Mouse (Mus musculus): ENCODE results near the gene Dcst1. TPM values are rescaled to one million over a fixed set of nuclear protein-coding genes. Genes with fewer than 3 reads are reported as not detected.
A peak's percentile ranks its signal among the peaks of the same experiment; 100 is the strongest.

The Dcst1 gene
- total RNA-seq, 1 experiment, result 0.09 TPM

DNA sequence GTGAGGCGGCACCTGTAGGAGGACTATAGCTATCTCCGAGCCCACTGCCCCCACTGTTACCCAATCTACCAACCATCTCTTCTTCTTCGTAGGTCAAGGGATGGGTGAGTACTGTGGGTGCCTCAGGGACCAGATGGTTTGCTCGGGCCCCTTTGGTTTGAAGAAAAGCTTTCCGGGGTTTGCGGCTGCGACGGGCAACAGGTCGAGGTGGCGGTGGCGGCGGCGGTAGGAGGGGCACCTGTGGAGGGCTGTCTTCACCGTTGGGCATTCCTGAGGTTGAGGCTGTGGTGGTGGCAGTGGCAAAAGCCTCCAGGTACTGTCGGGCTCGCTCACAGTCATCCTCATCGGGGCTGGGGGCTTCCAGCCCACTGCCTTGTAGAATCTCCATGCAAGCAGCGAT is 15.7 kb upstream of the Dcst1 start:
- no peaks in the 10 kb centered on the region for H3K9me3 ChIP-seq (ENCODE audit: control insufficient read depth, insufficient read depth, low read depth, low read length)
- peak overlapping the region; percentile 54; the same call in 1 of the 2 replicates for H3K9ac ChIP-seq (ENCODE audit: insufficient read depth, low read depth, low read length, poor library complexity, severe bottlenecking)
- H3K36me3 ChIP-seq (ENCODE audit: control insufficient read depth, insufficient read depth, low read length, poor library complexity, severe bottlenecking), result peaks cover 20% of the 10 kb centered on the region; the same call in 1 of the 2 replicates
- H3K4me3 ChIP-seq (ENCODE audit: insufficient read depth in 1 of 2, low read depth in 1 of 2, low read length in 2 of 2, poor library complexity in 1 of 2, severe bottlenecking in 1 of 2), result peak overlapping the region in 1 of 2 experiments; percentile 65; a peak in 2 of 4 replicates
- H3K4me1 ChIP-seq (ENCODE audit: control insufficient read depth in 2 of 2, insufficient read depth in 2 of 2, low read length in 2 of 2, poor library complexity in 1 of 2), result peaks cover 6 to 47% of the 10 kb centered on the region in 2 experiments
- in situ Hi-C loops (cut with MboI; ENCODE audit: low sequenced_read_pairs in 2 of 2, unreplicated experiment in 2 of 2), result no loop called here
- H3K27ac ChIP-seq (ENCODE audit: insufficient read depth, low read depth, low read length, poor library complexity, severe bottlenecking), result peak overlapping the region; percentile 37; the same call in 1 of the 2 replicates
- TF ChIP-seq ZNF384 (IDR thresholded peaks at IDR 0.05; ENCODE audit: low read depth, low read length) (no peak), MAFK (IDR thresholded peaks at IDR 0.05; ENCODE audit: insufficient read depth, low read depth, low read length) (no peak), ZC3H11A (IDR thresholded peaks at IDR 0.05; ENCODE audit: borderline replicate concordance, low read depth, low read length) (no peak), CHD2 (IDR thresholded peaks at IDR 0.05; ENCODE audit: low read depth, low read length) (no peak), HCFC1 (IDR thresholded peaks at IDR 0.05; ENCODE audit: borderline replicate concordance, insufficient read depth, low read length) (no peak)
- no peak for DNase-seq (ENCODE audit: low read depth, low spot score)

DNA sequence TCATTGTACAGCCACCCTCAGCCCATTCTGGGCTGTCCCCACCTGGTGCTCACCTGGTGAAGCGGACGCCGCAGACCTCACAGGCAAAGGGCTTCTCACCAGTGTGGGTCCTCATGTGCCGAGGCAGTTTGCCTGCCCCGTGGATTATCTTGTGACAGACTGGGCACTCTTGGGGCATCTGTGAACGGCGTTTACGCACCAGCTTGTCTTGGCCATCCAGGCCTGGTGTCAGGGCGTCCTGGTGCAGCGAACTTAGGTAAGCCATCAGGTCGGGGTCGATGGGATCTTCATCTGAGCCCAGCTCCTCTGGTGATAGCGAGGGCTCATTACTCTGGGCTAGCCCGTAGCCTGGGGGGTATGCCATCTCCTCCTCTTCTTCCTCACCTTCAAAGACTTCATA is 15.2 kb upstream of the Dcst1 start:
- peaks cover 20% of the 10 kb centered on the region; the same call in 1 of the 2 replicates for H3K36me3 ChIP-seq (ENCODE audit: control insufficient read depth, insufficient read depth, low read length, poor library complexity, severe bottlenecking)
- H3K9me3 ChIP-seq (ENCODE audit: control insufficient read depth, insufficient read depth, low read depth, low read length), result no peaks in the 10 kb centered on the region
- peaks cover 6 to 44% of the 10 kb centered on the region in 2 experiments for H3K4me1 ChIP-seq (ENCODE audit: control insufficient read depth in 2 of 2, insufficient read depth in 2 of 2, low read length in 2 of 2, poor library complexity in 1 of 2)
- no peak for TF ChIP-seq ZNF384 (IDR thresholded peaks at IDR 0.05; ENCODE audit: low read depth, low read length)
- TF ChIP-seq CHD2 (IDR thresholded peaks at IDR 0.05; ENCODE audit: low read depth, low read length), result no peak
- no peak for TF ChIP-seq MAFK (IDR thresholded peaks at IDR 0.05; ENCODE audit: insufficient read depth, low read depth, low read length)
- no peak for TF ChIP-seq HCFC1 (IDR thresholded peaks at IDR 0.05; ENCODE audit: borderline replicate concordance, insufficient read depth, low read length)
- TF ChIP-seq ZC3H11A (IDR thresholded peaks at IDR 0.05; ENCODE audit: borderline replicate concordance, low read depth, low read length), result no peak
- in situ Hi-C loops (cut with MboI; ENCODE audit: low sequenced_read_pairs in 2 of 2, unreplicated experiment in 2 of 2), result no loop called here
- DNase-seq (ENCODE audit: low read depth, low spot score), result no peak
- H3K27ac ChIP-seq (ENCODE audit: insufficient read depth, low read depth, low read length, poor library complexity, severe bottlenecking), result peak overlapping the region; percentile 37; the same call in 1 of the 2 replicates
- H3K9ac ChIP-seq (ENCODE audit: insufficient read depth, low read depth, low read length, poor library complexity, severe bottlenecking), result peak overlapping the region; percentile 54; the same call in 1 of the 2 replicates
- H3K4me3 ChIP-seq (ENCODE audit: insufficient read depth in 1 of 2, low read depth in 1 of 2, low read length in 2 of 2, poor library complexity in 1 of 2, severe bottlenecking in 1 of 2), result peak overlapping the region in 1 of 2 experiments; percentile 65; a peak in 2 of 4 replicates

- in situ Hi-C loops (cut with MboI; ENCODE audit: low sequenced_read_pairs in 2 of 2, unreplicated experiment in 2 of 2), result no loop called here
- TF ChIP-seq ZNF384 (IDR thresholded peaks at IDR 0.05; ENCODE audit: low read depth, low read length), result no peak
- no peak for TF ChIP-seq MAFK (IDR thresholded peaks at IDR 0.05; ENCODE audit: insufficient read depth, low read depth, low read length)
- no peak for TF ChIP-seq ZC3H11A (IDR thresholded peaks at IDR 0.05; ENCODE audit: borderline replicate concordance, low read depth, low read length)
- TF ChIP-seq CHD2 (IDR thresholded peaks at IDR 0.05; ENCODE audit: low read depth, low read length), result no peak
- no peak for TF ChIP-seq HCFC1 (IDR thresholded peaks at IDR 0.05; ENCODE audit: borderline replicate concordance, insufficient read depth, low read length)
- peak overlapping the region in 1 of 2 experiments; percentile 65; a peak in 2 of 4 replicates for H3K4me3 ChIP-seq (ENCODE audit: insufficient read depth in 1 of 2, low read depth in 1 of 2, low read length in 2 of 2, poor library complexity in 1 of 2, severe bottlenecking in 1 of 2)
- no peaks in the 10 kb centered on the region for H3K9me3 ChIP-seq (ENCODE audit: control insufficient read depth, insufficient read depth, low read depth, low read length)
- H3K9ac ChIP-seq (ENCODE audit: insufficient read depth, low read depth, low read length, poor library complexity, severe bottlenecking), result peak overlapping the region; percentile 20; the same call in 1 of the 2 replicates
- peaks cover 20% of the 10 kb centered on the region; the same call in 1 of the 2 replicates for H3K36me3 ChIP-seq (ENCODE audit: control insufficient read depth, insufficient read depth, low read length, poor library complexity, severe bottlenecking)
- DNase-seq (ENCODE audit: low read depth, low spot score), result no peak
- no peak overlapping the region for H3K27ac ChIP-seq (ENCODE audit: insufficient read depth, low read depth, low read length, poor library complexity, severe bottlenecking)
- H3K4me1 ChIP-seq (ENCODE audit: control insufficient read depth in 2 of 2, insufficient read depth in 2 of 2, low read length in 2 of 2, poor library complexity in 1 of 2), result peaks cover 6 to 42% of the 10 kb centered on the region in 2 experiments
Observed at GRCm38 (mm10) chr3:89379388-89380131, 14.5 kb upstream of the Dcst1 start.

GRCm38 (mm10) chr3:89378394-89379067 is 13.5 kb upstream of the Dcst1 start:
- TF ChIP-seq CHD2 (IDR thresholded peaks at IDR 0.05; ENCODE audit: low read depth, low read length) (no peak), HCFC1 (IDR thresholded peaks at IDR 0.05; ENCODE audit: borderline replicate concordance, insufficient read depth, low read length) (no peak), ZNF384 (IDR thresholded peaks at IDR 0.05; ENCODE audit: low read depth, low read length) (no peak), MAFK (IDR thresholded peaks at IDR 0.05; ENCODE audit: insufficient read depth, low read depth, low read length) (peak; percentile 65), ZC3H11A (IDR thresholded peaks at IDR 0.05; ENCODE audit: borderline replicate concordance, low read depth, low read length) (no peak)
- peaks cover 18% of the 10 kb centered on the region; the same call in 1 of the 2 replicates for H3K36me3 ChIP-seq (ENCODE audit: control insufficient read depth, insufficient read depth, low read length, poor library complexity, severe bottlenecking)
- H3K9ac ChIP-seq (ENCODE audit: insufficient read depth, low read depth, low read length, poor library complexity, severe bottlenecking), result peak overlapping the region; percentile 64; the same call in 1 of the 2 replicates
- peak overlapping the region; percentile 45 to 65 for H3K4me3 ChIP-seq (ENCODE audit: insufficient read depth in 1 of 2, low read depth in 1 of 2, low read length in 2 of 2, poor library complexity in 1 of 2, severe bottlenecking in 1 of 2)
- H3K4me1 ChIP-seq (ENCODE audit: control insufficient read depth in 2 of 2, insufficient read depth in 2 of 2, low read length in 2 of 2, poor library complexity in 1 of 2), result peaks cover 6 to 32% of the 10 kb centered on the region in 2 experiments
- H3K9me3 ChIP-seq (ENCODE audit: control insufficient read depth, insufficient read depth, low read depth, low read length), result no peaks in the 10 kb centered on the region
- H3K27ac ChIP-seq (ENCODE audit: insufficient read depth, low read depth, low read length, poor library complexity, severe bottlenecking), result peak overlapping the region; percentile 15
- peak; percentile 96 for DNase-seq (ENCODE audit: low read depth, low spot score)
- in situ Hi-C loops (cut with MboI; ENCODE audit: low sequenced_read_pairs in 2 of 2, unreplicated experiment in 2 of 2), result no loop called here
